Mouse (Mus musculus): Measurements from ENCODE around the gene Prcp.

The Prcp gene

GRCm38 (mm10) chr7:92874116-92874675, at the start of gene Prcp, which contains the start of gene Ddias:
Prcp (plus strand) TSS chr7:92874470.
Ddias (minus strand) TSS chr7:92874247.
- peak; percentile 92 for DNase-seq (ENCODE audit: low read depth, low spot score)

- DNase-seq (ENCODE audit: low read depth, low spot score) = no peak
Measured at GRCm38 (mm10) chr7:92826248-92826647, 48.0 kb upstream of the Prcp start.

DNA sequence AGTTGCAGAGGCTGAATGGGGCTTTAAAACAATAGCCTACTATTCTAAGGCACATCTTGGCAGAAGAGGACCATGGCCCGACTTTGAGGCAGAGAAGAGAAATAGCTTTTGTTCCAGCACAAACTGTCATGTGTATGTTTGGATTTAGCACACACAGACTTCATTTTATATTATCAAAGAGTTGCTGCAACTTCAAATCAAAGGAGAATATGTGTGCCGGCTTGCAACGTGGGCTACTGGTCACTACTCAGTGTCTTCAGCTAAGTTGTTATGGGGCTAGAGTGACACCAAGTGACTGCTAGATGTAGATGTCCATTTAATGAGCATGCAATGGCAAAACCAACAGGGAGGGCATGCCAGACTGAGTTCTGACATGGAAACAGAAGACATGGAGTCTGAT, 46.3 kb upstream of the Prcp start:
- peak; percentile 42 for DNase-seq (ENCODE audit: low read depth, low spot score)

DNA sequence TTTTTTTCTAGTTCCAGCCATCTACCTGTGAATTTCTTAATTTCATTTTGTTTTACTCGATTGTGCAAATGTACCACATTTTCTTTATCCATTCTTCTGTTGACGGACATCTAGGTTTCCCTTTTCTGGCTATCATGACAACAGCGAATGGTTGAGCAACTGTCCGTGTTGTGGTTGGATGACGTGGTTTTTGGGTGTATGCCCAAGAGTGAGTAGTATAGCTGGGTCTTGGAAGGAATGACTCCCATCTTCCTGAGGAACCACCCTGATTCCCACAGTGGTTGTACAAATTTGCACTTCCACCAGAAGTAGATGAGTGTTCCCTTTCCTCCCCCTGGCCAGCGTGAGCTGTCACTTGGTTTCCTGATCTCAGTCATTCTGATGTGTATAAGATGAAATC, 41.9 kb upstream of the Prcp start:
- DNase-seq (ENCODE audit: low read depth, low spot score) = peak; percentile 19

DNA sequence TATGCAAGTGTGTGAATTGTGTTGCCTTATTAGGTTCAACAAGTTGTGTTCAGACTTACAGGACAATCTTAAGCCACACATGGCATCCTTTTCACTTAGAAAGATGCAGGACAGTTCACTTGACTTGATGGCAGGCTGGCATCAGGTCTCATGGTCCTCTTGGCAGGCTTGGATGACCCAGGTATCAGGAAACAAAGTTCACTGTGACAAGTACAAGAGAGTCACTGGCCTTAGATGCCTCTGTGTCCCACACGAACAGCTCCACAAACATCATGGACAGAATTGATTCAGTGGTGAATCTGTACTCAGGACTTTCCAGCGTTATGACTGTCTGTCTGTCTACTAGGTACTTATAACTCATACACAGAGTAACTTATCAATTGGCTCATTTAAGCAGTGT, 39.9 kb upstream of the Prcp start:
- no peak for DNase-seq (ENCODE audit: low read depth, low spot score)

DNA sequence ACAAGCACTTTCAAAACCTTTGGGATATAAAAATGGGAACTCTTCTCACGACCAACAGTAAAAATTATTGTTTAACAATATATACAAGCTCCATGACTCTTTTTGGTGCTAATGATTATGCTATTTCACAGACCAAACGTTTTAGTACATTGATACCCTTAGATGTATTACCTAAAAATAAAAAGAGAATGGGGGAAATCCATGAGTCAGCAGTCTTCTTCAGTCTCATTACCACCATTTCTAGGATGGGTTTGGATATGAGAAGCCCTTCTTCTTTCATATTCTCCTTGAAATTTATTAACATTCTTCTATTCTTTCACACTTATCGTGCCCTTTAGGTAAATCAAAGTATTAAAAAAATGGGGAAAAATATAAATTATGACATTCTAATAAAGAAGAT, 37.8 kb upstream of the Prcp start:
- no peak for DNase-seq (ENCODE audit: low read depth, low spot score)

DNA sequence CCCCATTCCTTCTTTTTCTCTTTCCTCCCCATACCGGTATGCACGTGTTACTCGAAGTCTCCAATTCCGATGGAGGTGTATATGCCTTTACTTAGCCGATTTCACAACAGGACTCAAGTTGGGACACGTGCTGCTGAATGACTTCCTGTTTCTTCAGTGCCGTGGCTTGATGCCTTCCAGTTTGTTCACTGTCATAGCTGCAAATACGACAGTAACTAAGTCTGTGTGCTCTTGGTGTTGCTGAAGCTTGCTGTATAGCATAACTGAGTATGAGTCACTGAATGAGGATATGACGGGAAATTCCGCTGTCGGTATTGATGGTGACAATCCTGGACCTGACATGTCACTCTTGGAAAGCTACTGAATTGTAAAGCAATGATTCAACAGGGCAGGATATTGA, 37.0 kb upstream of the Prcp start:
- no peak for DNase-seq (ENCODE audit: low read depth, low spot score)

- DNase-seq (ENCODE audit: low read depth, low spot score) = no peak
Measured at GRCm38 (mm10) chr7:92837907-92838306, 36.4 kb upstream of the Prcp start.

DNA sequence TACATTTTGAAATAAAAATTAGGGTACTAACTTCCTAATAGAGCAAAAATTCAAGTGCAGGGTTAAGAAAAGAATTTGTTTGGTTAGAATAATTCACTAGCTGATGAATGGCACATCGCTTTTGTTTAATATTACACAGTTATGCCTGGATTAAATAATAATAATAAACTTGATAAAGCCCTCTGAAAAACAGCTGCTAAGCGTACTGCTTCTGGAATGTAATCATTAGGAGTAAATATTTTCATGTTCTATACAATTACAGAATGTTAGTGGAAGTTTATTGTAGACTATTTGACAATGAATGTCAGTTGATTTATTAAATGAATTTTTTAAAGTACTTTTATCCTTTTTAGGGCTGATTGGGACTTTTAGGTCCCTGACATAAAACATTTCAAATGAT, 32.0 kb upstream of the Prcp start:
- no peak for DNase-seq (ENCODE audit: low read depth, low spot score)

- DNase-seq (ENCODE audit: low read depth, low spot score) = no peak
Measured at GRCm38 (mm10) chr7:92848246-92848645, 26.0 kb upstream of the Prcp start.

DNA sequence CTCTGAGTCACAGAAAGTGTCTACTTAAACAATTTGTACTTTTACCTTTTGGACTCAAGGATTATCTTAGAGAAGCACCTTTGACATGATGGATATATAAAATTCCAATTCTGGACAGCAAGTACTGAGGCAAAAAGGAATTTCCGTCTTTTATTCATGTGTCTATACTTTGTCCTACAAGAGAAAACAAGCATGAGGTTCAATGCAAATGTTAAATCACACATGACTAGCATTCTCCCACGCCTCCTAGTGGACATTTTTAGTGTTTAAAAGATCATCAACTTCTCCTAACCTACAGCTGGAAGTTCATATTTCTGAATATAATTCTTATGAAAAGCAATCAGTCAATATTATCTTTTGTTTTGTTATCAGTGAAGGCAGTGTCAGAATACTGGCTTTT, 7.7 kb upstream of the Prcp start:
- no peak for DNase-seq (ENCODE audit: low read depth, low spot score)

DNA sequence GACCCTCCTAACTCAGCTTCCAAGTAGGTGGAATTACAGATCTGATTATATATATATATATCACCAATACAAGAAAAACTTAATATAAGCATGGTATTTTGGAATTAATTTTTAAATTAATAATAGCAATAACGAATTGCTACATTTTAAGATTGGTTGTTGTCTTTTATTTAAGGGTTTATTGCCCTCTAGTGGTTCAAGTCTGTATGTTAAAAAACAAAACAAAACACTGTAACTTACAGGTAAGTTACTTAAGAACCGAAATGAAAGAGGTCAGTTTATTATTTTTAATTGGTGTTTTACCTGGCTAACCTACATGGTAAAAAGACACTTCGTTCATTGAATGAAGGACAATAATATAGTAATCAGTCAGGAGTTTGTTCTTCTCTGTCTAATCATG, 4.1 kb upstream of the Prcp start:
- no peak for DNase-seq (ENCODE audit: low read depth, low spot score)

GRCm38 (mm10) chr7:92871596-92871995, 2.7 kb upstream of the Prcp start:
- DNase-seq (ENCODE audit: low read depth, low spot score) = no peak

DNA sequence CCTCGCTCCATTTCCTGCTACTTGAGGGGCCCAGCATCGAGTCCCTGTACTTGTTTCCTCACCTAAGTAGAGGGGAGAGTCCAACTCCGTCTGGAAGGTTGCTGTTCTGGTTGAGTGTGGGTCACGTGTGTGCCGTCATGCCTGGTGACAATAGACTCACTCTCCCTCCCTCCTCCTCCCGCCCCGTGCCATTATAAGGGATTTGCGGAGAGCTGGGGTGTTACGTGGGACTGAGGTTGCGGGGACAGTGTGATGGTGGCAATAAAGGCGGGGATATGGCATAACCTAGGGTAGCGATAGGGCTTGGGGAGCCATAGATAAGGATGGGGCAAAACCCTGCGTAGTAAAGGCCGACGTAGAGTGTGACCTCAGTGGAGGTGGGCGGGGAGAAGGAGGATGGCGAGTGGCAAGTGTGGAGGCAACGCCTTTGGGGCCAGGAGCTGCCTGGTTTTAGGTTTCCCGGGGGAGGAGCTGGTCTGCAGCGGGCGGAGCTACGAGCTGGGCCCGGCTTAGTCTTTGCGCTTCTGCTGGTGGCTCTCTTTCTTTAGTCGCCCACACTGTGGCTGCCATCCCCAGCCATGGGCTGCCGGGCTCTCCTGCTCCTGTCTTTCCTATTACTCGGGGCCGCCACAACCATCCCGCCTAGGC, 615 bp downstream of the Prcp start:
- DNase-seq (ENCODE audit: low read depth, low spot score) = peak; percentile 90

- DNase-seq (ENCODE audit: low read depth, low spot score) = peak; percentile 69
Measured at GRCm38 (mm10) chr7:92876066-92876465, 1.8 kb downstream of the Prcp start.

GRCm38 (mm10) chr7:92876538-92876937, 2.3 kb downstream of the Prcp start:
- DNase-seq (ENCODE audit: low read depth, low spot score) = peak; percentile 25

GRCm38 (mm10) chr7:92878575-92879285, 4.5 kb downstream of the Prcp start:
- peak; percentile 48 for DNase-seq (ENCODE audit: low read depth, low spot score)

- no peak for DNase-seq (ENCODE audit: low read depth, low spot score)
Measured at GRCm38 (mm10) chr7:92883850-92884716, 9.8 kb downstream of the Prcp start.

- DNase-seq (ENCODE audit: low read depth, low spot score) = no peak
Measured at GRCm38 (mm10) chr7:92884998-92885660, 10.9 kb downstream of the Prcp start.

DNA sequence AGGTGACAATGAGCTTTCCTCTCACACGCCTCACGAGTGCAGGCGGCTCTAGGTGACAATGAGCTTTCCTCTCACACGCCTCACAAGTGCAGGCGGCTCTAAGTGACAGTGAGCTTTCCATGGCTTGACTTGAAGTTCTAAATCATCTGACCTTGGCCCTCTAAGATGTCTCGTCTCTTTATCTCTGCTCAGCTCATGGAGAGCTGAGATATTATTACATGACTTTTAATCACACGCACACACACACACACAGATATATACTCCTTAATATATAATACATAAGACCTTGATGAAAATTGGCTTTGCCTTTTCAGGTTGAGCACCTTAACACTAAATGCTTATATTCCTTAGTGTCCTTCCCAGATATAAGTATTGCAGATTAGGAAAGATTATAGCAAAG, 12.5 kb downstream of the Prcp start:
- DNase-seq (ENCODE audit: low read depth, low spot score) = no peak

DNA sequence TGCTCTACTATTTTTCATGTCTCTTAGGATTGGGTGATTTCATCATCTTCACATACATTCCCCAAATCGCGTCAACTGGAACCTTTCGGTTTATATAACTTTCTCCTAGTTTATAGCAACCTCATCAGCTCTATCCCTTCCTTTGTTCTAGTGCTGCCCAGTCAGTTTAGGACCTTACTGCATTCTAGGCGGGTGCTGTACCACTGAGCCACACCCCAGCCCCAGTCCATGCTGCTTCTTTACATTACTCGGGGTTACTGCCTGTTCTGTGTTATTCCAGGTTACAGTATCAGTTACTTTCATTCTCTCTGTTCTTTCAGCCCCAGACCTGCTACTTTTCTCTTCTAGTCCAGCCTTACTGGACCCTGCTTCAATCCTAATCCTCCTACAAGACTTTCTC, 13.0 kb downstream of the Prcp start:
- no peak for DNase-seq (ENCODE audit: low read depth, low spot score)

GRCm38 (mm10) chr7:92890211-92890610, 15.9 kb downstream of the Prcp start:
- no peak for DNase-seq (ENCODE audit: low read depth, low spot score)
